Mouse (Mus musculus) brain, embryonic 14.5 days (tissue): ENCODE results near the gene Smad6.

Experiments
- CTCF ChIP-seq: fragments of 200-500 bp; IDR thresholded peaks from 2 replicates; pipeline ENCODE4 v1.5.1; 2012; ENCODE audit warnings: inconsistent platforms, mild to moderate bottlenecking, moderate library complexity, borderline replicate concordance; ENCODE audit not compliant: insufficient read depth, insufficient read length; ENCODE audit errors: extremely low read depth
- POLR2A ChIP-seq: fragments of 200-500 bp; IDR thresholded peaks from 2 replicates; pipeline ENCODE4 v1.6.1; 2012; ENCODE audit warnings: mild to moderate bottlenecking, inconsistent platforms, borderline replicate concordance; ENCODE audit not compliant: poor library complexity, insufficient read depth, insufficient read length, severe bottlenecking; ENCODE audit errors: extremely low read depth

GRCm38 (mm10) chr9:64069131-64069530 is 47.3 kb upstream of the Smad6 start:
- no peak for TF ChIP-seq CTCF
- no peak for TF ChIP-seq POLR2A
